ENCODE assay signal across 8 mouse cellular contexts in genomic region chr10:80250573-80250972, GRCm38 (mm10). TPM values are rescaled to one million over a fixed set of nuclear protein-coding genes. Genes with fewer than 3 reads are reported as not detected.
DNase-seq lines count a peak whose midpoint lies in the region; ATAC-seq lines count a peak whose summit lies in the region.

No protein-coding gene starts in this region.

- no peaks in the 10 kb centered on the region for H3K27me3 ChIP-seq in kidney, embryonic 16.5 days (ENCODE audit: insufficient read depth, low read length)
- H3K27me3 ChIP-seq in forebrain, embryonic 11.5 days (ENCODE audit: control insufficient read depth, insufficient read depth, low read length): no peaks in the 10 kb centered on the region
- H3K27me3 ChIP-seq in limb, embryonic 10.5 days (ENCODE audit: low read depth, poor library complexity, severe bottlenecking): no peaks in the 10 kb centered on the region
- no peaks in the 10 kb centered on the region for H3K27me3 ChIP-seq in neural tube, embryonic 12.5 days (replicated peaks)

- H3K27ac ChIP-seq in kidney, embryonic 16.5 days (ENCODE audit: low read length): no peak overlapping the region
- H3K27ac ChIP-seq in forebrain, embryonic 11.5 days (ENCODE audit: low read depth, low read length): no peak overlapping the region
- H3K27ac ChIP-seq in limb, embryonic 10.5 days: no peak overlapping the region
- no peak overlapping the region for H3K27ac ChIP-seq in neural tube, embryonic 12.5 days

- H3K4me1 ChIP-seq in kidney, embryonic 16.5 days (ENCODE audit: insufficient read depth, low read length): peaks cover 17% of the 10 kb centered on the region
- peaks cover 10% of the 10 kb centered on the region; the same call in 1 of the 2 replicates for H3K4me1 ChIP-seq in forebrain, embryonic 11.5 days (replicated peaks; ENCODE audit: control insufficient read depth, insufficient read depth, low read length)
- H3K4me1 ChIP-seq in limb, embryonic 10.5 days: peaks cover 19% of the 10 kb centered on the region
- peaks cover 10% of the 10 kb centered on the region for H3K4me1 ChIP-seq in neural tube, embryonic 12.5 days

- DNase-seq in kidney, adult 18-20 months: no peak
- DNase-seq in forebrain, embryonic 11.5 days (ENCODE audit: low spot score): no peak
- DNase-seq in limb, embryonic 10.5 days (ENCODE audit: low spot score): no peak
- DNase-seq in MN1 (ENCODE audit: low spot score): no peak
- no peak for DNase-seq in thymus, postnatal 10 days (ENCODE audit: low spot score in 2 of 2)
- DNase-seq in adrenal gland, postnatal 14 days: no peak

- H3K4me3 ChIP-seq in kidney, embryonic 16.5 days (ENCODE audit: low read length): peak overlapping the region; percentile 97
- H3K4me3 ChIP-seq in forebrain, embryonic 11.5 days (ENCODE audit: low read depth, low read length): no peak overlapping the region; the same call in 1 of the 2 replicates
- peak overlapping the region; percentile 84 for H3K4me3 ChIP-seq in limb, embryonic 10.5 days
- H3K4me3 ChIP-seq in neural tube, embryonic 12.5 days: peak overlapping the region; percentile 69; the same call in 1 of the 2 replicates

- 92% methylated on average over 4 of the region's 4 CpGs for WGBS in kidney, embryonic 16.5 days
- 83% methylated on average over 4 of the region's 4 CpGs for WGBS in forebrain, embryonic 11.5 days
- WGBS in limb, embryonic 10.5 days: 89% methylated on average over 4 of the region's 4 CpGs
- 92% methylated on average over 4 of the region's 4 CpGs for WGBS in neural tube, embryonic 12.5 days

- peaks cover 24% of the 10 kb centered on the region for H3K36me3 ChIP-seq in kidney, embryonic 16.5 days (ENCODE audit: insufficient read depth, low read length)
- no peaks in the 10 kb centered on the region; the same call in 1 of the 2 replicates for H3K36me3 ChIP-seq in forebrain, embryonic 11.5 days (ENCODE audit: control insufficient read depth, insufficient read depth, low read length)
- peaks cover 38% of the 10 kb centered on the region for H3K36me3 ChIP-seq in limb, embryonic 10.5 days
- peaks cover 25% of the 10 kb centered on the region for H3K36me3 ChIP-seq in neural tube, embryonic 12.5 days

- ATAC-seq in kidney, embryonic 16.5 days (ENCODE audit: low FRiP score, low TSS enrichment): no peak
- no peak for ATAC-seq in forebrain, embryonic 11.5 days (replicated peaks; ENCODE audit: low FRiP score)
- ATAC-seq in neural tube, embryonic 12.5 days (ENCODE audit: low FRiP score, low read depth): no peak

- H3K9me3 ChIP-seq in kidney, embryonic 16.5 days (ENCODE audit: low read length): no peaks in the 10 kb centered on the region
- no peaks in the 10 kb centered on the region for H3K9me3 ChIP-seq in forebrain, embryonic 11.5 days (ENCODE audit: control insufficient read depth, low read length)
- H3K9me3 ChIP-seq in limb, embryonic 10.5 days (replicated peaks): no peaks in the 10 kb centered on the region
- H3K9me3 ChIP-seq in neural tube, embryonic 12.5 days: no peaks in the 10 kb centered on the region

- peak overlapping the region; percentile 84 for H3K4me2 ChIP-seq in kidney, embryonic 16.5 days (replicated peaks; ENCODE audit: low read depth, low read length)
- peak overlapping the region; percentile 77 for H3K4me2 ChIP-seq in forebrain, embryonic 11.5 days (ENCODE audit: low read depth, low read length, severe bottlenecking)
- H3K4me2 ChIP-seq in neural tube, embryonic 12.5 days (replicated peaks): peak overlapping the region; percentile 88

- H3K9ac ChIP-seq in kidney, embryonic 16.5 days (replicated peaks; ENCODE audit: low read length): no peak overlapping the region
- H3K9ac ChIP-seq in forebrain, embryonic 11.5 days (ENCODE audit: low read length): no peak overlapping the region
- 0 out of 2 replicates have a peak overlapping the region, but pooled peaks have one; percentile 75 for H3K9ac ChIP-seq in neural tube, embryonic 12.5 days

RNA-seq across cellular contexts. Expression of gene Ndufs7, which starts 1.7 kb away (rescaled TPM):
- polyA plus RNA-seq in kidney, embryonic 16.5 days (2015; fragmentation: Nextera tagmentation; extraction: Ambion mirVana): 398 and 444 TPM in 2 replicates
- 219 and 265 TPM in 2 replicates for polyA plus RNA-seq in forebrain, embryonic 11.5 days (2014; fragmentation: Nextera tagmentation; extraction: Ambion mirVana)
- 311 and 345 TPM in 2 replicates for polyA plus RNA-seq in limb, embryonic 10.5 days (2016; fragmentation: Nextera tagmentation; extraction: Ambion mirVana)
- polyA plus RNA-seq in neural tube, embryonic 12.5 days (2016; fragmentation: Nextera tagmentation; extraction: Ambion mirVana): 214 and 227 TPM in 2 replicates
- total RNA-seq in adrenal gland, postnatal 14 days (2021): 426 and 463 TPM in 2 replicates

RNA-seq across cellular contexts. Expression of gene Gamt, which starts 10.2 kb away (rescaled TPM):
- polyA plus RNA-seq in kidney, embryonic 16.5 days (2015; fragmentation: Nextera tagmentation; extraction: Ambion mirVana): 38.1 and 38.3 TPM in 2 replicates
- 20.4 and 24.1 TPM in 2 replicates for polyA plus RNA-seq in forebrain, embryonic 11.5 days (2014; fragmentation: Nextera tagmentation; extraction: Ambion mirVana)
- 14.4 and 18.4 TPM in 2 replicates for polyA plus RNA-seq in limb, embryonic 10.5 days (2016; fragmentation: Nextera tagmentation; extraction: Ambion mirVana)
- 37.9 and 38.6 TPM in 2 replicates for polyA plus RNA-seq in neural tube, embryonic 12.5 days (2016; fragmentation: Nextera tagmentation; extraction: Ambion mirVana)
- total RNA-seq in adrenal gland, postnatal 14 days (2021): 138 and 192 TPM in 2 replicates

RNA-seq across cellular contexts. Expression of gene Dazap1, which starts 10.7 kb away (rescaled TPM):
- 52.7 and 55.4 TPM in 2 replicates for polyA plus RNA-seq in kidney, embryonic 16.5 days (2015; fragmentation: Nextera tagmentation; extraction: Ambion mirVana)
- polyA plus RNA-seq in forebrain, embryonic 11.5 days (2014; fragmentation: Nextera tagmentation; extraction: Ambion mirVana): 53.2 and 55.4 TPM in 2 replicates
- 61.2 and 66.2 TPM in 2 replicates for polyA plus RNA-seq in limb, embryonic 10.5 days (2016; fragmentation: Nextera tagmentation; extraction: Ambion mirVana)
- 66.6 TPM in 2 replicates for polyA plus RNA-seq in neural tube, embryonic 12.5 days (2016; fragmentation: Nextera tagmentation; extraction: Ambion mirVana)
- 92.9 and 115 TPM in 2 replicates for total RNA-seq in adrenal gland, postnatal 14 days (2021)

RNA-seq across cellular contexts. Expression of gene Mum1, which starts 24.3 kb away (rescaled TPM):
- polyA plus RNA-seq in kidney, embryonic 16.5 days (2015; fragmentation: Nextera tagmentation; extraction: Ambion mirVana): 72.2 and 74.6 TPM in 2 replicates
- 75.6 and 79.4 TPM in 2 replicates for polyA plus RNA-seq in forebrain, embryonic 11.5 days (2014; fragmentation: Nextera tagmentation; extraction: Ambion mirVana)
- 122 and 128 TPM in 2 replicates for polyA plus RNA-seq in limb, embryonic 10.5 days (2016; fragmentation: Nextera tagmentation; extraction: Ambion mirVana)
- 52.1 and 54.6 TPM in 2 replicates for polyA plus RNA-seq in neural tube, embryonic 12.5 days (2016; fragmentation: Nextera tagmentation; extraction: Ambion mirVana)
- total RNA-seq in adrenal gland, postnatal 14 days (2021): 23.8 and 29.9 TPM in 2 replicates

RNA-seq across cellular contexts. Expression of gene Rps15, which starts 41.7 kb away (rescaled TPM):
- 899 and 901 TPM in 2 replicates for polyA plus RNA-seq in kidney, embryonic 16.5 days (2015; fragmentation: Nextera tagmentation; extraction: Ambion mirVana)
- polyA plus RNA-seq in forebrain, embryonic 11.5 days (2014; fragmentation: Nextera tagmentation; extraction: Ambion mirVana): 858 and 895 TPM in 2 replicates
- polyA plus RNA-seq in limb, embryonic 10.5 days (2016; fragmentation: Nextera tagmentation; extraction: Ambion mirVana): 1,092 and 1,255 TPM in 2 replicates
- 643 and 654 TPM in 2 replicates for polyA plus RNA-seq in neural tube, embryonic 12.5 days (2016; fragmentation: Nextera tagmentation; extraction: Ambion mirVana)
- total RNA-seq in adrenal gland, postnatal 14 days (2021): 1,072 and 1,285 TPM in 2 replicates
